Mouse (Mus musculus) heart, embryonic 11.5 days (tissue): Measurements from ENCODE around the gene Kdelc1. TPM values are rescaled to one million over a fixed set of nuclear protein-coding genes. Genes with fewer than 3 reads are reported as not detected.

ENCODE experiments used
- ATAC-seq: fragments of 200-750 bp; cut with Nextera tagmentation; replicated peaks from 2 replicates; pipeline ENCODE4 v1.8.0; 2017; ENCODE audit warnings: moderate library complexity; ENCODE audit not compliant: insufficient number of reproducible peaks, low FRiP score, low TSS enrichment
- H3K27ac ChIP-seq: fragments of 300-500 bp; sonication (generic); 2 replicates; pipeline ENCODE4 v1.5.1; 2014; ENCODE audit warnings: mild to moderate bottlenecking, low read depth, low read length
- H3K27me3 ChIP-seq: fragments of 300-500 bp; sonication (generic); 2 replicates; pipeline ENCODE4 v1.6.1; 2014; ENCODE audit warnings: mild to moderate bottlenecking, low read length, mixed read lengths; ENCODE audit not compliant: control insufficient read depth, insufficient read depth
- H3K36me3 ChIP-seq: fragments of 300-500 bp; sonication (generic); 2 replicates; pipeline ENCODE4 v1.6.1; 2014; ENCODE audit warnings: mild to moderate bottlenecking, low read length, moderate library complexity, mixed read lengths; ENCODE audit not compliant: control insufficient read depth, insufficient read depth
- H3K4me1 ChIP-seq: fragments of 300-500 bp; sonication (generic); 2 replicates; pipeline ENCODE4 v1.6.1; 2014; ENCODE audit warnings: low read length; ENCODE audit not compliant: control insufficient read depth, insufficient read depth
- H3K4me2 ChIP-seq: fragments of 300-500 bp; sonication (generic); 2 replicates; pipeline ENCODE4 v1.6.1; 2014; ENCODE audit warnings: mild to moderate bottlenecking, moderate library complexity
- H3K4me3 ChIP-seq: fragments of 300-500 bp; sonication (generic); 2 replicates; pipeline ENCODE4 v1.5.1; 2014; ENCODE audit warnings: low read depth, low read length
- H3K9ac ChIP-seq: fragments of 300-500 bp; sonication (generic); 2 replicates; pipeline ENCODE4 v1.6.1; 2014; ENCODE audit warnings: mild to moderate bottlenecking, low read depth, low read length, moderate library complexity
- H3K9me3 ChIP-seq: fragments of 300-500 bp; sonication (generic); replicated peaks from 2 replicates; pipeline ENCODE4 v1.6.1; 2016; ENCODE audit warnings: low read length; ENCODE audit not compliant: control insufficient read depth
- WGBS: fragments of 180-500 bp; shearing (Covaris S2); extraction: QIAGEN DNeasy Blood & Tissue Kit; methylation state at CpG from one replicate; pipeline ENCODE4 v1.1.7; 2014; ENCODE audit not compliant: insufficient replicate concordance; 5-methylcytosine and 5-hydroxymethylcytosine counted together
- polyA plus RNA-seq: library from polyadenylated mRNA; unstranded; fragments of >200 nt; fragmentation: Nextera tagmentation; extraction: Ambion mirVana; gene quantifications from 2 replicates; pipeline ENCODE4 v1.2.1, GENCODE M21; 2014

Gene Kdelc1
- polyA plus RNA-seq = 56.4 and 57.5 TPM in 2 replicates

GRCm38 (mm10) chr1:44118239-44119054 lies at the start of gene Kdelc1, which contains the start of gene Bivm:
Kdelc1 (minus strand) TSS chr1:44118808.
Bivm (plus strand) TSS chr1:44118957.
- Histone ChIP-seq H3K27me3 (no peaks in the 10 kb centered on the region), H3K4me2 (peak within 1 kb of the TSS; percentile 76), H3K9ac (peak within 1 kb of the TSS; percentile 78), H3K27ac (peak within 1 kb of the TSS; percentile 90), H3K4me3 (peak within 1 kb of the TSS; percentile 77), H3K36me3 (peaks cover 2% of the 10 kb centered on the region; the same call in 1 of the 2 replicates), H3K4me1 (no peaks in the 10 kb centered on the region), H3K9me3 (no peaks in the 10 kb centered on the region)
- under 1% methylated on average over 39 of the region's 39 CpGs for WGBS
- ATAC-seq = peak; percentile 94

DNA sequence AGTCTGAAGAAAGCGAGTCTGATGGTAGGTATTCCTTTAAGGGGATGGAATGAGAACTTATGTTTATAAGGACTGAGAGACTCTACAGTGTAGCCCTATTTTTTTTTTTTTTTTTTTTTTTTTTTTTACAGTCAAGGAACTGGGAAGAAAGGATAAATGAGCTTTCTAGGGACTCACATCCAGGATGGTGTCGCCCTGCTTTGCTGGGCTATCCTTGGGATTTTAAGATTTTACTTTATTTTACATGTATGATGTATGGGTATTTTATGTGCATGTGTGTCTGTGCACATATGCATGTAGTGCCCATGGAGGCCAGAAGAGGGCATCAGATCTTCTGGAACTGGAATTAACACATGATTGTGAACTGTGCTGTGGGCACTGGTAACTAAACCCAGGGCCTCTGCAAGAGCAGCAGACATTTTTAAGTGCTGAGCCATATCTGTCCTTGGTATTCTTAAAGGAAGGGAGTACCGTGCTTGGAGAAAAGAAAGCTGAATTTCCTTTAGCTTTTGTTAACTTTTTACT lies 49.3 kb upstream of the Kdelc1 start:
- Histone ChIP-seq H3K9me3 (peaks cover 4% of the 10 kb centered on the region; the same call in 1 of the 2 replicates), H3K4me2 (no peak overlapping the region), H3K9ac (no peak overlapping the region), H3K27ac (no peak overlapping the region), H3K4me1 (no peaks in the 10 kb centered on the region), H3K27me3 (no peaks in the 10 kb centered on the region), H3K4me3 (no peak overlapping the region), H3K36me3 (peaks cover 39% of the 10 kb centered on the region)
- 93% methylated on average over 3 of the region's 3 CpGs for WGBS
- ATAC-seq = no peak

GRCm38 (mm10) chr1:44162389-44162788 lies 43.8 kb upstream of the Kdelc1 start:
- H3K4me3 ChIP-seq = no peak overlapping the region
- H3K36me3 ChIP-seq = peaks cover 31% of the 10 kb centered on the region
- no peak overlapping the region for H3K9ac ChIP-seq
- WGBS = 95% methylated on average over 5 of the region's 5 CpGs
- no peak overlapping the region for H3K27ac ChIP-seq
- no peaks in the 10 kb centered on the region for H3K27me3 ChIP-seq
- no peaks in the 10 kb centered on the region for H3K4me1 ChIP-seq
- H3K9me3 ChIP-seq = no peaks in the 10 kb centered on the region
- no peak for ATAC-seq
- H3K4me2 ChIP-seq = no peak overlapping the region

GRCm38 (mm10) chr1:44161818-44162217 lies 43.2 kb upstream of the Kdelc1 start:
- H3K4me2 ChIP-seq = no peak overlapping the region
- H3K27me3 ChIP-seq = no peaks in the 10 kb centered on the region
- H3K36me3 ChIP-seq = peaks cover 26% of the 10 kb centered on the region
- H3K9me3 ChIP-seq = no peaks in the 10 kb centered on the region
- H3K4me3 ChIP-seq = no peak overlapping the region
- ATAC-seq = no peak
- no peaks in the 10 kb centered on the region for H3K4me1 ChIP-seq
- 88% methylated on average over 6 of the region's 6 CpGs for whole genome bisulfite sequencing
- H3K27ac ChIP-seq = no peak overlapping the region
- H3K9ac ChIP-seq = no peak overlapping the region

- Histone ChIP-seq H3K4me2 (no peak overlapping the region), H3K9me3 (no peaks in the 10 kb centered on the region), H3K36me3 (peaks cover 18% of the 10 kb centered on the region), H3K9ac (no peak overlapping the region), H3K27ac (no peak overlapping the region), H3K4me1 (no peaks in the 10 kb centered on the region), H3K4me3 (no peak overlapping the region), H3K27me3 (no peaks in the 10 kb centered on the region)
- ATAC-seq = no peak
- 87% methylated on average over 6 of the region's 6 CpGs for WGBS
Observed at GRCm38 (mm10) chr1:44158317-44158716, 39.7 kb upstream of the Kdelc1 start.

DNA sequence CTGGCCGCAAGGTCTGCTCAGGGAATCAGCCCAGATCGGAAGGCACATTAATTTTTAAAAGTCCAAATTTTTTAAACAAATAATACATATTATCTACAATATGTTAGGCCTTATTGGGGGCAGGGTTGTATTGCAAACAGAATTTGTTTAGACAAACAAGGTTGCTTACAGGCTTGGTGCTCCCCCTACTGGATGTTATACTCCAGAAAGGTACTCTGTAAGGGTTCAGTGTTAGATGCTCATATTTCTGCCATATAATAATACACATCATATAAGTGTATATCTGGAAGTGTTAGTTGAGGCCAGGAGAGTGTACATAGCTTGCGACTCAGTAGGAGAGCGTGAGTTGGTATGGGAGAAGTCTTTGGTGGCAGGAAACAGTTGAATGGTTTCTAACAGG lies 36.7 kb upstream of the Kdelc1 start:
- Histone ChIP-seq H3K9ac (no peak overlapping the region), H3K36me3 (peaks cover 6% of the 10 kb centered on the region), H3K4me3 (no peak overlapping the region), H3K4me2 (no peak overlapping the region), H3K27me3 (no peaks in the 10 kb centered on the region), H3K4me1 (no peaks in the 10 kb centered on the region), H3K9me3 (no peaks in the 10 kb centered on the region), H3K27ac (no peak overlapping the region)
- ATAC-seq = no peak
- WGBS = 89% methylated on average over 4 of the region's 4 CpGs

DNA sequence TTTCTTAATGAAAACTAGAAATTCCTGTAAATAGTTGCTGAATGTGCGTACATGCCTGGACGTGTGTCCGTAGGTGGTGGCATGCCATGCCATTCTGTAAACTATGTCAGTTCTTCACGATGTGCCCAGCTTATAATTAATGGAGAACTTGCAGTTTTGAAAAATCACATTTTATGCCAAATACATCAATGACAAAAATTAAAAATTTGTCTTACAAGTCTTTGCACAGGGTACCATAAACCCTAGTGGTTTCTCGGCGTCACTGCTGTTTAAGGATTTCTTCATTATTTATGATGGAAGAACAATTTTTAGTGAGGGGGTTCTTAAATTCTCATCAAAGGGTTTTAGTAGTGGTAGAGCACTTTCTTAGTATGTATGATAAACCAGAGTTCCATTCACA lies 30.1 kb upstream of the Kdelc1 start:
- Histone ChIP-seq H3K27ac (no peak overlapping the region), H3K27me3 (no peaks in the 10 kb centered on the region), H3K9me3 (no peaks in the 10 kb centered on the region), H3K4me1 (0 out of 2 replicates have a peak, but pooled peaks cover 3% of the 10 kb centered on the region), H3K4me3 (peak overlapping the region; percentile 85), H3K4me2 (peak overlapping the region; percentile 63), H3K9ac (peak overlapping the region; percentile 90; the same call in 1 of the 2 replicates), H3K36me3 (no peaks in the 10 kb centered on the region)
- ATAC-seq = no peak
- WGBS = 53% methylated on average over 6 of the region's 6 CpGs

GRCm38 (mm10) chr1:44147563-44148381 lies 29.2 kb upstream of the Kdelc1 start, which contains the start of gene Ercc5:
Ercc5 (plus strand) TSS chr1:44147744.
- Histone ChIP-seq H3K27me3 (no peaks in the 10 kb centered on the region), H3K27ac (peak within 1 kb of the TSS; percentile 95), H3K9ac (peak within 1 kb of the TSS; percentile 90), H3K4me3 (peak within 1 kb of the TSS; percentile 85), H3K4me2 (peak within 1 kb of the TSS; percentile 63), H3K36me3 (peaks cover 4% of the 10 kb centered on the region; the same call in 1 of the 2 replicates), H3K4me1 (0 out of 2 replicates have a peak, but pooled peaks cover 3% of the 10 kb centered on the region), H3K9me3 (no peaks in the 10 kb centered on the region)
- WGBS = under 1% methylated on average over 66 of the region's 66 CpGs
- peak; percentile 92 for ATAC-seq
